Mouse (Mus musculus) liver, embryonic 15.5 days (tissue): Measurements from ENCODE around the gene Mast4. TPM values are rescaled to one million over a fixed set of nuclear protein-coding genes. Genes with fewer than 3 reads are reported as not detected.
A peak's percentile ranks its signal among the peaks of the same experiment; 100 is the strongest.

Experiments
- ATAC-seq: fragments of 200-750 bp; cut with Nextera tagmentation; 2 replicates; pipeline ENCODE4 v1.8.0; 2017; ENCODE audit warnings: moderate number of reproducible peaks, mild to moderate bottlenecking, moderate library complexity; ENCODE audit not compliant: insufficient read depth
- H3K27ac ChIP-seq: fragments of 300-500 bp; sonication (generic); replicated peaks from 2 replicates; pipeline ENCODE4 v1.5.1; 2015; ENCODE audit warnings: mild to moderate bottlenecking, inconsistent platforms
- H3K27me3 ChIP-seq: fragments of 300-500 bp; sonication (generic); 2 replicates; pipeline ENCODE4 v1.6.1; 2015; ENCODE audit warnings: mild to moderate bottlenecking, inconsistent platforms
- H3K36me3 ChIP-seq: fragments of 300-500 bp; sonication (generic); replicated peaks from 2 replicates; pipeline ENCODE4 v1.6.1; 2015; ENCODE audit warnings: moderate library complexity, mild to moderate bottlenecking, inconsistent platforms
- H3K4me1 ChIP-seq: fragments of 300-500 bp; sonication (generic); replicated peaks from 2 replicates; pipeline ENCODE4 v1.6.1; 2015; ENCODE audit warnings: inconsistent platforms
- H3K4me2 ChIP-seq: fragments of 300-500 bp; sonication (generic); 2 replicates; pipeline ENCODE4 v1.6.1; 2015; ENCODE audit warnings: moderate library complexity, mild to moderate bottlenecking, inconsistent platforms
- H3K4me3 ChIP-seq: fragments of 300-500 bp; sonication (generic); replicated peaks from 2 replicates; pipeline ENCODE4 v1.5.1; 2015; ENCODE audit warnings: mild to moderate bottlenecking, inconsistent platforms
- H3K9ac ChIP-seq: fragments of 300-500 bp; sonication (generic); 2 replicates; pipeline ENCODE4 v1.6.1; 2015; ENCODE audit warnings: moderate library complexity, mild to moderate bottlenecking, inconsistent platforms
- H3K9me3 ChIP-seq: fragments of 300-500 bp; sonication (generic); replicated peaks from 2 replicates; pipeline ENCODE4 v1.6.1; 2016; ENCODE audit warnings: inconsistent platforms
- WGBS: fragments of 180-500 bp; shearing (Covaris S2); methylation state at CpG from one replicate; pipeline ENCODE4 v1.1.7; 2015; ENCODE audit warnings: mixed read lengths; ENCODE audit not compliant: insufficient replicate concordance; 5-methylcytosine and 5-hydroxymethylcytosine counted together
- polyA plus RNA-seq: library from polyadenylated mRNA; unstranded; fragments of >200 nt; fragmentation: Nextera tagmentation; extraction: Ambion mirVana; gene quantifications from 2 replicates; pipeline ENCODE4 v1.2.1, GENCODE M21; 2015

Mast4 gene
- polyA plus RNA-seq, 1 experiment from 2014 or later = 2.1 TPM

DNA sequence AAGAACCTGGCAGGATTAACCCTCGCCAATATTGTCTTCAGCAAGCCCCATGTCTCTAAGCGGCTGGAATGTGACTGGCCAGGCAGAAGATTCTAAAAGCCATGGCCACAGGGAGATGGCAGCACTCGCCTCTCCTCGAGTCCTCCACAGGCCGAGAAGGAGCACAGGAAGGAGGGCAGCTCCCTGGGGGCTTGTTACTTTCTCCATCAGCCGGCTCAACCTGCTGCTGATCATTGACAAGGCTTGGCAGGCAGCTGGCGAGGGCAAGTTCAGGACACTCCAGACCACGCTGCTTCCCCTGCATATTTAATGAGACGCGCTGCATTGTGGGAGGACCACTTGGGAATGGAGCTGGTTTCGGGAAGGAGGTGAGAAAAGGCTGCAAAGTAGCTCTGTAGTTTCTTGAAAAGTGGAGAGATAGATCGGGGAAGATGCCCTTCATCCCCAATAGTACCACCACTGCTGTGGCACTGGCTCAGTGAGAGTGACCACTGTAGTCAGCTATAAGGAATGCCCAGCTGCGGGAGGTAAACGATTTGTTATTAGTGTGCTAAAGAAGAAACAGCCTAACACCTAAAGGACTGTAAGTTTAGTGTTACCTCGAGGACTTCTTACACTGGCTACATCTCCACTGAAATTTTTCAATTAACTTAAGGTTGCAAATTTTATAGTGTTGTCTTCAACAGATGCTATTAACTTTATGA lies 523.0 kb downstream of the Mast4 start:
- Histone ChIP-seq H3K9ac (no peak overlapping the region), H3K27me3 (no peaks in the 10 kb centered on the region), H3K4me3 (peak overlapping the region; percentile 10; the same call in 1 of the 2 replicates), H3K4me2 (peak overlapping the region; percentile 51), H3K9me3 (no peaks in the 10 kb centered on the region), H3K4me1 (peaks cover 12% of the 10 kb centered on the region; the same call in 1 of the 2 replicates), H3K36me3 (no peaks in the 10 kb centered on the region), H3K27ac (no peak overlapping the region)
- 23% methylated on average over 15 of the region's 15 CpGs for WGBS
- ATAC-seq = no peak

DNA sequence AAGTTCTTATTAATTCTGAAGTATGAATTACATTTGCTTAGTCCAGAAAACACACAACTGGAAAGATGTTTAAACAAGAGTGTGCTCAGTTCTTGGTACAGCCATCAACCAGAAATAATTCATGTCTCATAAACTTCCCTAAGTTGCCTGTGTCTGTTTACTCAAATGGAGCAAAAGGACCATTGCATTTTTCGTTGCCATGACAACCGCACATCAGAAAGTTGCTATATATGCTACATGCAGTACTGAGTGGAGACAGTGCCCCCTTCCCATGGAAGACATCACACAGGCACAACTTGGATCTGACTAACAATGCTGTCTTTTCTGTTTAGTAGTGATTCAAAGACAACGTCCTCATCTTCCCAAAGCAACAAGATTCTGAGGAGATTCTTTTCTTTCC lies 527.6 kb downstream of the Mast4 start:
- no peak overlapping the region for H3K4me2 ChIP-seq
- H3K4me3 ChIP-seq = no peak overlapping the region
- 80% methylated on average over 3 of the region's 3 CpGs for WGBS
- H3K36me3 ChIP-seq = no peaks in the 10 kb centered on the region
- peaks cover 3% of the 10 kb centered on the region; the same call in 1 of the 2 replicates for H3K4me1 ChIP-seq
- no peaks in the 10 kb centered on the region for H3K9me3 ChIP-seq
- no peak overlapping the region for H3K9ac ChIP-seq
- no peak for ATAC-seq
- no peaks in the 10 kb centered on the region for H3K27me3 ChIP-seq
- H3K27ac ChIP-seq = no peak overlapping the region

DNA sequence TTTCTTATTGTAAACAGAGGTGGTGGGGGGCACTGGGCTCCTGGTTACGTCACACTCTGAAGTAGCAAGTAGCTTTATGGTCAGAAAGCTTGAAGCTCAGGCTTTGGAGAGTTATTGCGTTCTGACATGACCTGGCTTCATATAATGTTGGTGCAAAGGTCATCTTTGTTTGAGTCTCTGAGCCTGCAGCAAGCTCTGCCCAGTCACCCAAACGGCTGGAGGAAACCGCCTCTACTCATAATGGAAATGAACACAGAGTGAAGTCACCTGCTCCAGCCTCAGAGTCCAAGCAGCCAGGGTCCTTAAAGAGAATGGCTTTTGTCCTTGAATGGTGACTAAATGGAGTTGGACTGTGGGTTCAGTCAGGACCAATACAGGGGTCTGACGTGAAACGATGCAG lies 529.1 kb downstream of the Mast4 start:
- WGBS = 68% methylated on average over 6 of the region's 6 CpGs
- H3K27me3 ChIP-seq = no peaks in the 10 kb centered on the region
- no peaks in the 10 kb centered on the region for H3K9me3 ChIP-seq
- no peak overlapping the region for H3K27ac ChIP-seq
- no peak overlapping the region for H3K4me3 ChIP-seq
- no peak overlapping the region for H3K9ac ChIP-seq
- no peak overlapping the region for H3K4me2 ChIP-seq
- H3K4me1 ChIP-seq = no peaks in the 10 kb centered on the region; the same call in 1 of the 2 replicates
- ATAC-seq = no peak
- no peaks in the 10 kb centered on the region for H3K36me3 ChIP-seq

- WGBS = 72% methylated on average over 9 of the region's 9 CpGs
Observed at GRCm38 (mm10) chr13:102803206-102803605, 531.1 kb downstream of the Mast4 start.

DNA sequence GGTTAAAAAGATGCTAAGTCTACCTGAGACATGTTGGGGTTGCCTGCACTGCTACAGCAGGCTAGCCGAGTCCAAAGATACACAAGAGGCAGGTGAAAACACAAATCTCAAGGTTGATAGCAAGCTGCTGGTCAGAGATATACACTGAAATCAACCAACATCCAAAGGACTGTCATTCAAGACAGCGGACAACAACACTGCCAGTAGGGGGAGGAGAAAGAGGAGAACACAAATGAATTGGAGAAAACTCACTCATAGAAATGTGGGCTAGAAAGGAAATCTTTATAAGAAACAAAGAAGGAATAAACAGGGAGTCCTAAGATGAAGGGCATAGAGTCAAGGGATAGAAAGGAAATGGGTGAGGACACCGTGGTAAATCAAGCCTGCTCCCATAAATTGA lies 542.1 kb downstream of the Mast4 start:
- H3K9ac ChIP-seq = no peak overlapping the region
- no peak overlapping the region for H3K27ac ChIP-seq
- no peaks in the 10 kb centered on the region for H3K27me3 ChIP-seq
- no peaks in the 10 kb centered on the region for H3K36me3 ChIP-seq
- ATAC-seq = no peak
- no peak overlapping the region for H3K4me2 ChIP-seq
- no peaks in the 10 kb centered on the region for H3K9me3 ChIP-seq
- no peaks in the 10 kb centered on the region for H3K4me1 ChIP-seq
- no peak overlapping the region for H3K4me3 ChIP-seq
- WGBS = 57% methylated on average over 3 of the region's 3 CpGs

More at GRCm38 (mm10) chr13:102803206-102803605, 531.1 kb downstream of the Mast4 start:
- H3K4me2 ChIP-seq = no peak overlapping the region
- ATAC-seq = no peak
- no peak overlapping the region for H3K9ac ChIP-seq
- H3K4me1 ChIP-seq = no peaks in the 10 kb centered on the region; the same call in 1 of the 2 replicates
- H3K27ac ChIP-seq = no peak overlapping the region
- no peaks in the 10 kb centered on the region for H3K36me3 ChIP-seq
- H3K4me3 ChIP-seq = no peak overlapping the region
- no peaks in the 10 kb centered on the region for H3K9me3 ChIP-seq
- no peaks in the 10 kb centered on the region for H3K27me3 ChIP-seq

GRCm38 (mm10) chr13:102790601-102791155 lies 543.6 kb downstream of the Mast4 start:
- Histone ChIP-seq H3K36me3 (no peaks in the 10 kb centered on the region), H3K4me2 (no peak overlapping the region), H3K27me3 (no peaks in the 10 kb centered on the region), H3K9ac (no peak overlapping the region), H3K27ac (no peak overlapping the region), H3K9me3 (no peaks in the 10 kb centered on the region), H3K4me3 (no peak overlapping the region), H3K4me1 (no peaks in the 10 kb centered on the region)
- WGBS = 71% methylated on average over 6 of the region's 6 CpGs
- no peak for ATAC-seq

DNA sequence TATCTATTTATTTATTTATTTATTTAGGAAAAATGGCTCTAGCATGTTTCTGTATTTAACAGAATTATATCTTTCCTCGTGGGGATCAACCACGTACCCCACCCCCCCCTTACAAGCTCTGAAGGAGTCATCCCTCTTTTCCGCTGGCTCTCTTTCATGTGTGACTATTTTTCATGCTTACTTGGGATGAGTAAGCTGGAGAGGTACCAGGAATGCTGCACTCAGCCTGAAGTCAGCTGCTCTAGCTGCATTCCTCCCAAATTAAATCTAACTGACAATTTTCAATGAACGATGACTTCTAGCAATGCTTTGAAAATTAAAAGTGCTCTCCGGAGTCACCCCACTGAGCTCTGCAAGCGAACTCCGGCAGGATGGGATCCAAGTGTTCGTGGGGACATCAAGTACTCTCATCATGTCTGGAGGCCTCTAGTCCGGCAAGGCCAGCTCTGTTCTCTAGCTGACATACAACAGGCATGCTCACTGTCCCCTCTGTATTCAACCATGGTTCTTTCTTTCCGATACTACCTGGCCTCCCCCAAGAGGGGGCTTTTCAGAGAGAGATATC lies 547.5 kb downstream of the Mast4 start:
- Histone ChIP-seq H3K4me1 (no peaks in the 10 kb centered on the region), H3K27me3 (no peaks in the 10 kb centered on the region), H3K27ac (no peak overlapping the region), H3K36me3 (no peaks in the 10 kb centered on the region), H3K4me3 (no peak overlapping the region), H3K9me3 (no peaks in the 10 kb centered on the region), H3K9ac (no peak overlapping the region), H3K4me2 (no peak overlapping the region)
- no peak for ATAC-seq
- 78% methylated on average over 10 of the region's 10 CpGs for WGBS

GRCm38 (mm10) chr13:102783531-102784310 lies 550.6 kb downstream of the Mast4 start:
- Histone ChIP-seq H3K4me1 (peaks cover 4% of the 10 kb centered on the region; the same call in 1 of the 2 replicates), H3K36me3 (no peaks in the 10 kb centered on the region), H3K9me3 (no peaks in the 10 kb centered on the region), H3K27me3 (no peaks in the 10 kb centered on the region), H3K4me2 (no peak overlapping the region), H3K9ac (no peak overlapping the region), H3K27ac (no peak overlapping the region), H3K4me3 (no peak overlapping the region)
- WGBS = 74% methylated on average over 7 of the region's 7 CpGs
- ATAC-seq = no peak

DNA sequence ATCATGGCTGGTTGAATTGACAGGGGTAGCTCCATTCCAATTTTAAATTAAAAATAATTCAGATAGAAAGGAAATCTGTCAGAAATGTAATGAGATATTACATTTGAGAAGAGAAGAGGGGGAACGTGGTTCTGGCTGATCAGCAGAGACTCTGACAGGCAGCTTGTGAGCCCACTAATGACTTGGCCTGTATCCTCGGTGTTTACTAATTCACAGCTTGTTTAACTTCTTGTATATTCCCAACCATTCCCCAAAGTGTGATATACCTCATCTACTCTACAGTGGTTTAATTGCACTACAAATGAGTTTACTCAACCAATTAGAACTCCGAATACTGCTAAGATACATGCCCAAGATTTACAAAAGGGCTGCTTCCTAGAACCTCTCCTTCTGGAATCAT lies 555.0 kb downstream of the Mast4 start:
- ATAC-seq = no peak

GRCm38 (mm10) chr13:102778859-102779258 lies 555.4 kb downstream of the Mast4 start:
- no peak overlapping the region for H3K9ac ChIP-seq
- H3K27me3 ChIP-seq = no peaks in the 10 kb centered on the region
- 0 out of 2 replicates have a peak, but pooled peaks cover 4% of the 10 kb centered on the region for H3K36me3 ChIP-seq
- H3K4me2 ChIP-seq = no peak overlapping the region
- H3K27ac ChIP-seq = no peak overlapping the region
- peak; percentile 51 for ATAC-seq
- H3K4me3 ChIP-seq = no peak overlapping the region
- 32% methylated on average over 3 of the region's 3 CpGs for WGBS
- no peaks in the 10 kb centered on the region for H3K9me3 ChIP-seq
- H3K4me1 ChIP-seq = peaks cover 9% of the 10 kb centered on the region; the same call in 1 of the 2 replicates

More for the DNA sequence above, 555.0 kb downstream of the Mast4 start:
- peaks cover 5% of the 10 kb centered on the region; the same call in 1 of the 2 replicates for H3K4me1 ChIP-seq
- H3K9ac ChIP-seq = no peak overlapping the region
- no peak overlapping the region for H3K4me2 ChIP-seq
- no peak overlapping the region for H3K4me3 ChIP-seq
- 0 out of 2 replicates have a peak, but pooled peaks cover 4% of the 10 kb centered on the region for H3K36me3 ChIP-seq
- H3K9me3 ChIP-seq = no peaks in the 10 kb centered on the region
- no peak overlapping the region for H3K27ac ChIP-seq
- WGBS = 68% methylated on average over 3 of the region's 3 CpGs
- H3K27me3 ChIP-seq = no peaks in the 10 kb centered on the region

- 72% methylated on average over 6 of the region's 6 CpGs for WGBS
- Histone ChIP-seq H3K4me3 (no peak overlapping the region), H3K9me3 (no peaks in the 10 kb centered on the region), H3K27me3 (no peaks in the 10 kb centered on the region), H3K9ac (no peak overlapping the region), H3K27ac (no peak overlapping the region), H3K36me3 (0 out of 2 replicates have a peak, but pooled peaks cover 4% of the 10 kb centered on the region), H3K4me1 (peaks cover 20% of the 10 kb centered on the region), H3K4me2 (no peak overlapping the region)
- no peak for ATAC-seq
Observed at GRCm38 (mm10) chr13:102775506-102775905, 558.8 kb downstream of the Mast4 start.
